Mouse (Mus musculus): ENCODE data around the gene 1700013G24Rik. TPM values are rescaled to one million over a fixed set of nuclear protein-coding genes. Genes with fewer than 3 reads are reported as not detected.

The 1700013G24Rik gene
- polyA plus RNA-seq, 1 experiment from 2014 or later, result not detected

- H3K4me1 ChIP-seq, result peaks cover 31% of the 10 kb centered on the region
- H3K4me2 ChIP-seq, result no peak overlapping the region
- peaks cover 41% of the 10 kb centered on the region for H3K36me3 ChIP-seq
- no peak for ATAC-seq (ENCODE audit: insufficient number of reproducible peaks, insufficient read depth, low FRiP score, low TSS enrichment, low read depth)
- no peak overlapping the region for H3K9ac ChIP-seq
- H3K27me3 ChIP-seq, result no peaks in the 10 kb centered on the region
- H3K27ac ChIP-seq, result no peak overlapping the region
- no peak overlapping the region for H3K4me3 ChIP-seq
- H3K9me3 ChIP-seq, result no peaks in the 10 kb centered on the region
- WGBS, result 91% methylated on average over 5 of the region's 5 CpGs
Measured at GRCm38 (mm10) chr4:137500953-137501352, 47.9 kb downstream of the 1700013G24Rik start.

- H3K27me3 ChIP-seq, result no peaks in the 10 kb centered on the region
- H3K4me1 ChIP-seq, result peaks cover 28% of the 10 kb centered on the region
- no peak overlapping the region for H3K4me2 ChIP-seq
- no peak overlapping the region for H3K4me3 ChIP-seq
- no peak overlapping the region for H3K27ac ChIP-seq
- H3K36me3 ChIP-seq, result peaks cover 49% of the 10 kb centered on the region
- no peaks in the 10 kb centered on the region for H3K9me3 ChIP-seq
- ATAC-seq (ENCODE audit: insufficient number of reproducible peaks, insufficient read depth, low FRiP score, low TSS enrichment, low read depth), result no peak
- 90% methylated on average over 10 of the region's 10 CpGs for WGBS
- H3K9ac ChIP-seq, result no peak overlapping the region
Measured at GRCm38 (mm10) chr4:137502183-137502582, 49.1 kb downstream of the 1700013G24Rik start.

- WGBS, result 88% methylated on average over 7 of the region's 7 CpGs
- H3K27ac ChIP-seq, result peak overlapping the region; percentile 49
- ATAC-seq (ENCODE audit: insufficient number of reproducible peaks, insufficient read depth, low FRiP score, low TSS enrichment, low read depth), result no peak
- H3K27me3 ChIP-seq, result no peaks in the 10 kb centered on the region
- H3K9me3 ChIP-seq, result no peaks in the 10 kb centered on the region
- no peak overlapping the region for H3K4me3 ChIP-seq
- H3K36me3 ChIP-seq, result peaks cover 55% of the 10 kb centered on the region
- H3K4me1 ChIP-seq, result peaks cover 22% of the 10 kb centered on the region
- H3K9ac ChIP-seq, result no peak overlapping the region
- no peak overlapping the region for H3K4me2 ChIP-seq
Measured at GRCm38 (mm10) chr4:137502801-137503200, 49.7 kb downstream of the 1700013G24Rik start.

DNA sequence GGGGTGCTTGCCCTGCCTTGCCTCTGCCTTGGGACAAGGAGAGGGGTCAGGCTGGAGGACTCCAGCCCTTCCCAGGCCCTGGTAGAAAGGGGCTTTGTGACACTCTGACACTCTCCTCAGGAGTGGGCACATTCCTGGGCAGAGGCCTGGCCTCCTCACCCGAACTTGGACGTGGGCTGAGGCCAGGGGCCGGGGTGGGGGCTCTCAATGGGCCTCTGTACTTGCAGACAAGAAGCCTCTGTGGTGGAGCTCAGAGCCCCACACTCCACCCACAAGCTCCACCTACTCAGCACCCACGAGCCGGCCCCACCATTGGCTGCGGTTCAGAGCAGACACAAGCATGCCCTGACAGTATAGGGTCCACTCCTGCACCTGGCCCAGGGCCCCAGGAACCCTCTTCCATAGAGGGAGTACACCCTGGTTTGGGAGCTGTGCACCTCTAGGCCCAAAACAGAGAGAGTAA, 50.5 kb downstream of the 1700013G24Rik start:
- H3K9ac ChIP-seq, result no peak overlapping the region
- peak overlapping the region; percentile 49; the same call in 1 of the 2 replicates for H3K27ac ChIP-seq
- H3K36me3 ChIP-seq, result peaks cover 61% of the 10 kb centered on the region
- WGBS, result 69% methylated on average over 6 of the region's 6 CpGs
- no peaks in the 10 kb centered on the region for H3K9me3 ChIP-seq
- H3K4me2 ChIP-seq, result no peak overlapping the region
- peaks cover 14% of the 10 kb centered on the region for H3K4me1 ChIP-seq
- ATAC-seq (ENCODE audit: insufficient number of reproducible peaks, insufficient read depth, low FRiP score, low TSS enrichment, low read depth), result peak; percentile 71
- no peak overlapping the region for H3K4me3 ChIP-seq
- no peaks in the 10 kb centered on the region for H3K27me3 ChIP-seq

Other genes starting within 250 kb of the 1700013G24Rik start
- gene Wnt4, start 175.8 kb upstream of the 1700013G24Rik start, polyA plus RNA-seq (2015; fragmentation: Nextera tagmentation; extraction: Ambion mirVana), result 5.0 and 6.7 TPM in 2 replicates
- gene Cdc42, start 95.6 kb upstream of the 1700013G24Rik start, polyA plus RNA-seq (2015; fragmentation: Nextera tagmentation; extraction: Ambion mirVana), result 700 and 721 TPM in 2 replicates
- not detected in 2 replicates for gene Cela3a, start 43.5 kb upstream of the 1700013G24Rik start, polyA plus RNA-seq (2015; fragmentation: Nextera tagmentation; extraction: Ambion mirVana)
- gene Cela3b, start 22.7 kb upstream of the 1700013G24Rik start, polyA plus RNA-seq (2015; fragmentation: Nextera tagmentation; extraction: Ambion mirVana), result 0.29 TPM in 1 of 2 replicates, not detected in the other
- 28.2 and 30.0 TPM in 2 replicates for gene Hspg2, start 15.5 kb downstream of the 1700013G24Rik start, polyA plus RNA-seq (2015; fragmentation: Nextera tagmentation; extraction: Ambion mirVana)
- not detected in 2 replicates for gene Ldlrad2, start 121.3 kb downstream of the 1700013G24Rik start, polyA plus RNA-seq (2015; fragmentation: Nextera tagmentation; extraction: Ambion mirVana)
- gene Usp48, start 140.5 kb downstream of the 1700013G24Rik start, polyA plus RNA-seq (2015; fragmentation: Nextera tagmentation; extraction: Ambion mirVana), result 83.3 and 86.5 TPM in 2 replicates
- gene Rap1gap, start 211.4 kb downstream of the 1700013G24Rik start, polyA plus RNA-seq (2015; fragmentation: Nextera tagmentation; extraction: Ambion mirVana), result 15.7 and 17.0 TPM in 2 replicates